In genomic region chr3:79002173-79002848, GRCm38 (mm10) we compare ENCODE assay signal across 15 mouse cellular contexts.
"Had no signal": no experiment of that assay in that cellular context is flagged by ENCODE, and none has a peak within 500 bp of the region (broad histone marks: within the 10 kb centered on the region; RNA-seq: fewer than 3 reads in every experiment).

No protein-coding gene starts in this region.

- H3K4me1 ChIP-seq: neural tube, embryonic 13.5 days had no signal

- H3K27me3 ChIP-seq: limb, embryonic 13.5 days; neural tube, embryonic 13.5 days had no signal

- DNase-seq: kidney, adult 8-10 months; kidney, postnatal 25 days; left cerebral cortex, postnatal 4 days; lung, embryonic 14.5 days; lung, postnatal 10 days; lung, postnatal 4 days; retina, postnatal 1 day; right cerebral cortex, postnatal 4 days; spleen, adult 18-20 months; thymus, adult 2 months; thymus, postnatal 25 days had no signal

- H3K9ac ChIP-seq: limb, embryonic 13.5 days; lung, embryonic 14.5 days; neural tube, embryonic 13.5 days had no signal

- H3K4me3 ChIP-seq: limb, embryonic 13.5 days; neural tube, embryonic 13.5 days had no signal

- H3K4me2 ChIP-seq: limb, embryonic 13.5 days; liver, embryonic 11.5 days; lung, embryonic 14.5 days; neural tube, embryonic 13.5 days had no signal

- H3K9me3 ChIP-seq: limb, embryonic 13.5 days; neural tube, embryonic 13.5 days had no signal

- H3K27ac ChIP-seq: limb, embryonic 13.5 days; neural tube, embryonic 13.5 days had no signal

- ATAC-seq: midbrain, embryonic 16.5 days had no signal

- H3K36me3 ChIP-seq: limb, embryonic 13.5 days; neural tube, embryonic 13.5 days had no signal
